Mouse (Mus musculus): ENCODE measurements around the gene Fgf22. TPM values are rescaled to one million over a fixed set of nuclear protein-coding genes. Genes with fewer than 3 reads are reported as not detected.

The Fgf22 gene
- polyA plus RNA-seq, 1 experiment = not detected

GRCm38 (mm10) chr10:79774486-79775279, 19.8 kb downstream of the Fgf22 start:
- H3K9me3 ChIP-seq = peaks cover 19% of the 10 kb centered on the region
- TF ChIP-seq FLI1 (IDR thresholded peaks at IDR 0.05; ENCODE audit: low read length) = no peak
- no peak for TF ChIP-seq GATA1 (IDR thresholded peaks at IDR 0.05; ENCODE audit: borderline replicate concordance, low read length)
- no peaks in the 10 kb centered on the region for H3K36me3 ChIP-seq (replicated peaks; ENCODE audit: low read length)
- H3K4me1 ChIP-seq = peaks cover 31% of the 10 kb centered on the region
- H3K27me3 ChIP-seq (replicated peaks) = peaks cover 51% of the 10 kb centered on the region
- H3K4me3 ChIP-seq (replicated peaks) = no peak overlapping the region

GRCm38 (mm10) chr10:79777103-79777531, 22.2 kb downstream of the Fgf22 start, which contains the start of gene Fstl3:
Gene Fstl3, plus strand, starts transcription at chr10:79777272.
- H3K4me1 ChIP-seq = peaks cover 47% of the 10 kb centered on the region
- H3K36me3 ChIP-seq (replicated peaks; ENCODE audit: low read length) = no peaks in the 10 kb centered on the region
- H3K9me3 ChIP-seq = peaks cover 15% of the 10 kb centered on the region
- no peak for TF ChIP-seq GATA1 (IDR thresholded peaks at IDR 0.05; ENCODE audit: borderline replicate concordance, low read length)
- no peak for TF ChIP-seq FLI1 (IDR thresholded peaks at IDR 0.05; ENCODE audit: low read length)
- H3K27me3 ChIP-seq (replicated peaks) = peaks cover 53% of the 10 kb centered on the region
- peak within 1 kb of the TSS; percentile 50 for H3K4me3 ChIP-seq (replicated peaks)

- peaks cover 53% of the 10 kb centered on the region for H3K27me3 ChIP-seq (replicated peaks)
- peaks cover 8% of the 10 kb centered on the region for H3K9me3 ChIP-seq
- H3K36me3 ChIP-seq (replicated peaks; ENCODE audit: low read length) = no peaks in the 10 kb centered on the region
- H3K4me1 ChIP-seq = peaks cover 49% of the 10 kb centered on the region
- TF ChIP-seq GATA1 (IDR thresholded peaks at IDR 0.05; ENCODE audit: borderline replicate concordance, low read length) = no peak
- no peak for TF ChIP-seq FLI1 (IDR thresholded peaks at IDR 0.05; ENCODE audit: low read length)
- no peak overlapping the region for H3K4me3 ChIP-seq (replicated peaks)
Measured at GRCm38 (mm10) chr10:79778006-79778405, 23.1 kb downstream of the Fgf22 start.

GRCm38 (mm10) chr10:79779193-79779592, 24.3 kb downstream of the Fgf22 start:
- Histone ChIP-seq H3K4me3 (replicated peaks) (no peak overlapping the region), H3K36me3 (replicated peaks; ENCODE audit: low read length) (no peaks in the 10 kb centered on the region), H3K27me3 (replicated peaks) (peaks cover 52% of the 10 kb centered on the region), H3K4me1 (peaks cover 54% of the 10 kb centered on the region), H3K9me3 (peaks cover 8% of the 10 kb centered on the region)
- TF ChIP-seq GATA1 (IDR thresholded peaks at IDR 0.05; ENCODE audit: borderline replicate concordance, low read length) (no peak), FLI1 (IDR thresholded peaks at IDR 0.05; ENCODE audit: low read length) (no peak)

GRCm38 (mm10) chr10:79779784-79780663, 25.1 kb downstream of the Fgf22 start:
- Histone ChIP-seq H3K4me3 (replicated peaks) (peak overlapping the region; percentile 94), H3K9me3 (peaks cover 6% of the 10 kb centered on the region), H3K27me3 (replicated peaks) (peaks cover 59% of the 10 kb centered on the region), H3K4me1 (peaks cover 59% of the 10 kb centered on the region), H3K36me3 (replicated peaks; ENCODE audit: low read length) (no peaks in the 10 kb centered on the region)
- no peak for TF ChIP-seq FLI1 (IDR thresholded peaks at IDR 0.05; ENCODE audit: low read length)
- TF ChIP-seq GATA1 (IDR thresholded peaks at IDR 0.05; ENCODE audit: borderline replicate concordance, low read length) = no peak

GRCm38 (mm10) chr10:79780664-79781015, 25.8 kb downstream of the Fgf22 start:
- H3K9me3 ChIP-seq = peaks cover under 1% of the 10 kb centered on the region; the same call in 1 of the 2 replicates
- peak overlapping the region; percentile 94 for H3K4me3 ChIP-seq (replicated peaks)
- H3K27me3 ChIP-seq (replicated peaks) = peaks cover 54% of the 10 kb centered on the region
- no peaks in the 10 kb centered on the region for H3K36me3 ChIP-seq (replicated peaks; ENCODE audit: low read length)
- peaks cover 60% of the 10 kb centered on the region for H3K4me1 ChIP-seq
- no peak for TF ChIP-seq GATA1 (IDR thresholded peaks at IDR 0.05; ENCODE audit: borderline replicate concordance, low read length)
- TF ChIP-seq FLI1 (IDR thresholded peaks at IDR 0.05; ENCODE audit: low read length) = no peak

- no peaks in the 10 kb centered on the region for H3K36me3 ChIP-seq (replicated peaks; ENCODE audit: low read length)
- peaks cover 52% of the 10 kb centered on the region for H3K27me3 ChIP-seq (replicated peaks)
- peaks cover 62% of the 10 kb centered on the region for H3K4me1 ChIP-seq
- no peaks in the 10 kb centered on the region for H3K9me3 ChIP-seq
- H3K4me3 ChIP-seq (replicated peaks) = peak overlapping the region; percentile 94
- TF ChIP-seq FLI1 (IDR thresholded peaks at IDR 0.05; ENCODE audit: low read length) (no peak), GATA1 (IDR thresholded peaks at IDR 0.05; ENCODE audit: borderline replicate concordance, low read length) (no peak)
Measured at GRCm38 (mm10) chr10:79781139-79781538, 26.3 kb downstream of the Fgf22 start.

GRCm38 (mm10) chr10:79781956-79782355, 27.1 kb downstream of the Fgf22 start:
- H3K9me3 ChIP-seq = no peaks in the 10 kb centered on the region
- H3K36me3 ChIP-seq (replicated peaks; ENCODE audit: low read length) = no peaks in the 10 kb centered on the region
- peaks cover 44% of the 10 kb centered on the region for H3K27me3 ChIP-seq (replicated peaks)
- TF ChIP-seq GATA1 (IDR thresholded peaks at IDR 0.05; ENCODE audit: borderline replicate concordance, low read length) (no peak), FLI1 (IDR thresholded peaks at IDR 0.05; ENCODE audit: low read length) (no peak)
- H3K4me3 ChIP-seq (replicated peaks) = no peak overlapping the region
- peaks cover 61% of the 10 kb centered on the region for H3K4me1 ChIP-seq

GRCm38 (mm10) chr10:79783050-79783449, 28.2 kb downstream of the Fgf22 start:
- Histone ChIP-seq H3K27me3 (replicated peaks) (peaks cover 38% of the 10 kb centered on the region), H3K4me1 (peaks cover 57% of the 10 kb centered on the region), H3K36me3 (replicated peaks; ENCODE audit: low read length) (no peaks in the 10 kb centered on the region), H3K4me3 (replicated peaks) (no peak overlapping the region), H3K9me3 (no peaks in the 10 kb centered on the region)
- no peak for TF ChIP-seq FLI1 (IDR thresholded peaks at IDR 0.05; ENCODE audit: low read length)

Data from megakaryocyte, embryonic 14.5 days (primary cell).